Mouse (Mus musculus) liver, embryonic 18 days (tissue): ENCODE data around the gene BC030500. TPM values are rescaled to one million over a fixed set of nuclear protein-coding genes. Genes with fewer than 3 reads are reported as not detected.

Experiments used
- polyA plus RNA-seq: library from polyadenylated mRNA; depleted of rRNA; stranded (reverse); fragments of >200 nt; gene quantifications from 2 replicates; pipeline ENCODE4 v1.2.3, GENCODE M21; 2012; rRNA removed

Gene BC030500
- not detected in 2 replicates for polyA plus RNA-seq

DNA sequence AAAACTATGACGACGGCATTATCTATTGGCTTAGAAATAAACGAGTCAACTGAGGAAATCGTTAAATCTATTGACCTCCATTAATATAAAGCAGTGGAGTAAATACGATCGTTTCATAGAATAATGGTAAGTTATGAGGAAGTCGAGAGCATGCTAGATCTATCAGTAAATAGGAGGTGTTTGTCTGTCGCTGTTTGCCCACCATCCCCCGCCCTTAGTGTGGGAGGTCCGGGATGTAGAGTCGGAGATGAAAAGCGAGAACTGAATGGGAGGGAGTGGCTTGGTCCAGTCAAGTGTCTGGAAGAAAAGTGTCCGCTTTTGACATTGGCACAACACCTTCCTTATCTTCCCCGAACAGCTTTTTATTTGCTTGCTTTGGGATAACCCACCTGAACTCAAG, at the start of gene BC030500:
BC030500 (plus strand) TSS at position 79 of the 400 bp plus-strand sequence.

GRCm38 (mm10) chr8:58912196-58912839, 763 bp downstream of the BC030500 start, which contains the start of gene Galntl6:
Galntl6 (minus strand) TSS chr8:58912640.

Other genes starting within 250 kb of the BC030500 start
- not detected in 2 replicates for gene Galntl6, start 885 bp downstream of the BC030500 start, polyA plus RNA-seq